Mouse (Mus musculus) urinary bladder, adult 18-20 months (tissue): ENCODE data around the gene Setd1a.
"Not testable (repeated sequence)": the region's sequence is repeated elsewhere in the genome, so short reads cannot be mapped to it uniquely, and the experiment has no call there.

ENCODE experiments used
- DNase-seq, 2 experiments: peaks; one replicate each; pipeline ENCODE4 v3.0.0; 2022; ENCODE audit warnings: low spot score in 2 of 2, mixed read lengths in 2 of 2

Setd1a gene

DNA sequence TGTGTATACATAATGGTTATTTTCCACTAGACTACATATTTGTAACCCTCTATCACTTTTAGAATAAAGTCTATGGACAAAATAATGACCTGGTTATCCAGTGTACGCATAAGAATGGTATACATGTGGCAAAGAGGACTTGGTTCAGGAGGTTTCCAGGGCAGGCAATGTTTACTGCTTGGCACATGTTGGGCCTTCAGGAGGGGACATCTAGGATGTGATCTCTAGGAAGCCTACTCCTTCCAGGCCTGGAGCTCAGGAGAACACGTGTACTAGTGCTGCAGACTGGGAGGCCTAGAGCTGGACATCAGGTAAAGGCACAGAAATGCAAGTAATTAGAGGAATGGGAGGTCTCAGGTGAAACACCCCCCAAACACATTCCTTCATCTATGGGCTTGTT lies 59.1 kb downstream of the Setd1a start:
- no peak for DNase-seq

DNA sequence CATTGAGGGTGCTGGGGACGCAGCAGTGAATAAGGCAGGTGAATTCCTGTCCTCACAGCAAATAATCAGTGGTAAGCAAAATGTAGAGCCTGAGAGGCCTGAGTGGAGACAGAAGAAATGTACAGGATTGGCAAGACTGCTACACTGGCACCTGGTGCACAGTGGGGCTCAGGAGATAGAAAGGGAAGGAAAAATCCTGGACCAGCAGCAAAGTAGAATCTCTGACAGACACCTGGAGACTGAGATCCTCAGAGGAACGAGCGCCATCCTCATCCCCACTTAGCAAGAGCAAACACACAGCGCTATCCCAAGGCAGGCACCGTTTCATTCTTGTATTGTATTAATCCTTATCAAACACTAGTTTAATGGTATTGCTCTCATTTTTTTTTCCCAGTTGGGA lies 61.0 kb downstream of the Setd1a start:
- no peak for DNase-seq

DNA sequence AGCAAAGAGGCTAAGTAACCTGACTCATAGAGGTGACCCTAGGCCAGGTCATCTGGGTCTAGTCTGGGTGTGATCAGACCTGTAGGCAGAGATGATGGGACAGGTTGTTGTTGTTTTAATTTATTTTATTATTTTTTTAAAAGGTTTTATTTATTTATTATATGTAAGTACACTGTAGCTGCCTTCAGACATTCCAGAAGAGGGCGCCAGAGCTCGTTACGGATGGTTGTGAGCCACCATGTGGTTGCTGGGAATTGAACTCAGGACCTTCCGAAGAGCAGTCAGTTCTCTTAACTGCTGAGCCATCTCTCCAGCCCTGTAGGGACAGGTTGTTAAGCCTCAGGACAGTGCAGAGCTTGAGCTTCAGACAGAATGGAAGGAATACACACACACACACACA lies 61.4 kb downstream of the Setd1a start:
- not testable (repeated sequence) for DNase-seq

DNA sequence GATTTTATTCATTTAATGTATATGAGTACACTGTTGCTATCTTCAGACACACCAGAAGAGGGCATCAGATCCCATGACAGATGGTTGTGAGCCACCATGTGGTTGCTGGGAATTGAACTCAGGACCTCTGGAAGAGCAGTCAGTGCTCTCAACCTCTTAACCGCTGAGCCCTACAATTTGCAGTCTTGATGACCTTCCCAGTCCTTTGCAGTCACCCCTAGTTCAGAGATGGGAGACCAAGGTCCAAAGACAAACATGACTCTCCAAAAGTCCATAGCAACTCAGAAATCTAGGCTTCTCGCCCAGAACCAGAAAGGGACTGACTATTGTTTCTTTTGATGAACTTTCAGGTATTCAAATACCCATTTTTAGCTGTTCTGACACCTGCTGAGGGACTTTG lies 63.6 kb downstream of the Setd1a start:
- not testable (repeated sequence) for DNase-seq

DNA sequence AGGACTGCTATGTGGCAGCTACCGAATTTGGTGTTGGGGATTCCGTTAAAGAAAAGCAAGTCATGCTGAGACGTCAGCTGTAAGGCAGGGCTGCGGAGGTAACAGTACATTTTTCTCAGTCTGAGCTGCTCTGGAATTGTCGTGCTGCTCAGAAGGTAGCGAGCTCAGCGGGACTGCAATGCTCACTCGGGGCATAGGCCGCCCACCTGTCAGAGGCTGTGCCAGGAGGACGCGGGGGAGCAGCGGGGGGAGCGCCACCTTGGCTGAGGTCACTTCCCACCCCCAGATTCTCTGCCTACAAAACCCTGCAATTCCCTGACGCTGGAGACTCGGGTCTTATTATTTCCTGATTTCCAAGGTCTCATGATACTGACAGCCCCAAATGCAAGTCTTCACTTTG lies 64.4 kb downstream of the Setd1a start:
- DNase-seq = peak; percentile 31 to 51

DNA sequence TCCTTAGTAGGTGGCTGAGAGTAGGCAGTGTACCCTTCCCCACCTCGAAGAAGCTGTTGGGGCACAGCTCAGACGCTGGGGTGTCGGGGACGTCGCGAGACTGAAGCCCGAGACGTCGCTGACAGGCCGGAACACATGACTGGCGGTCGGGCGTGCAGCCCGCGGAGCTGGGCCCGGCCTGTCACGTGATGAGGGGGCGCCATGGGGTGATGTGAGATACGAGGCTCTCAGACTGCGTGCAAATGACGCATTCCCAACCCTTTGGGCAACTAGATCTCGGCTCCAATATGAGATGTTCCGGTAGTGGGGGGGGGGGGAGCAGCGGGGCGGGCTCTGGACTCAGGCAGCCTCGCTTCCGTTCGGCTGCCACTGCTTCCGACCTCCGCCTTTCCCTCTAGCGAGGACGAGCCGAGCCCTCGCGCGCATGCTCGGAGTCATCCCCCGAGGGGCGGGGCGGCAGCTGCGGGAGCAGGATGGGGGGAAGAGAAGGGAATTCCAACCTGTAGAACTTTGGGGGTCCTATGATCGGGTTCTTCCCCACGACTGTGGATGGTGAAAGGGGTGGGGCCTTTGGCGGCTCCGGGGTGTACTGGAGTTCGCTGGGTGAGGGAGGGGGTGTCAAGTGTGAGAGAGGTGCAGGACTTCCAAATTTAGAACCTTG lies 65.0 kb downstream of the Setd1a start:
- peak; percentile 86 to 91 for DNase-seq

DNA sequence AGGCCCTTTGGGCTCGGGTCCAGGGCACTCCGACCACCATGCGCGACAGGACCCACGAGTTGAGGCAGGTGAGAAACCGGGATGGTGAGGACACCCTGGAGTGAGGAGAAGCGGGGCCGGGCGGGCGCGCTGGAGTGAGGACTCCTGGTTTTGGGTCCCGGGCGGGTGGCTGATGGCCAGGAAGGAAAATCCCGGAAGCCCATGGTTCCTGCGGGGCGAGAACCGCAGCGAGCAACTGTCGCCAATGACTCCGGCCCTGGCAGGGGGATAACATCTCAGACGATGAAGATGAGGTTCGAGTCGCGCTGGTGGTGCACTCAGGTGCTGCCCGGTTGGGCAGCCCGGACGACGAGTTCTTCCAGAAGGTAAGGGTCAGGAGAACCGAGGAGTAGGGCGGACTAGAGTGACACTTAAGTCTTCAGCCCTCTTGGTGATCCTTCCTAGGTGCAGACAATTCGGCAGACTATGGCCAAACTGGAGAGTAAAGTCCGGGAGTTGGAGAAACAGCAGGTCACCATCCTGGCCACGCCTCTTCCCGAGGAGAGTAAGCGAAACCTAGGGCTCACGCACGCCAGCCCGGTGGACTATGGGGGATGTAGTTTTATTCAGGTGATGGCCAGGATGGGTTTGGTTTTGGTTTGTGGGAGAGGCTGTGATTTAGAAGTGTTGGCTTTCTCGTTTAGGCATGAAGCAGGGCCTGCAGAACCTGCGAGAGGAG lies 65.7 kb downstream of the Setd1a start:
- peak; percentile 74 to 78 for DNase-seq
